Mouse (Mus musculus) stomach, postnatal 0 days (tissue): ENCODE results near the gene Naf1.

Experiments
- CTCF ChIP-seq: IDR thresholded peaks from 2 replicates; pipeline ENCODE4 v1.5.1; 2016; ENCODE audit warnings: antibody characterized with exemption, low read depth, mild to moderate bottlenecking, moderate library complexity
- EP300 ChIP-seq: optimal IDR thresholded peaks from 2 replicates; pipeline ENCODE3; 2016; ENCODE audit warnings: antibody characterized with exemption

DNA sequence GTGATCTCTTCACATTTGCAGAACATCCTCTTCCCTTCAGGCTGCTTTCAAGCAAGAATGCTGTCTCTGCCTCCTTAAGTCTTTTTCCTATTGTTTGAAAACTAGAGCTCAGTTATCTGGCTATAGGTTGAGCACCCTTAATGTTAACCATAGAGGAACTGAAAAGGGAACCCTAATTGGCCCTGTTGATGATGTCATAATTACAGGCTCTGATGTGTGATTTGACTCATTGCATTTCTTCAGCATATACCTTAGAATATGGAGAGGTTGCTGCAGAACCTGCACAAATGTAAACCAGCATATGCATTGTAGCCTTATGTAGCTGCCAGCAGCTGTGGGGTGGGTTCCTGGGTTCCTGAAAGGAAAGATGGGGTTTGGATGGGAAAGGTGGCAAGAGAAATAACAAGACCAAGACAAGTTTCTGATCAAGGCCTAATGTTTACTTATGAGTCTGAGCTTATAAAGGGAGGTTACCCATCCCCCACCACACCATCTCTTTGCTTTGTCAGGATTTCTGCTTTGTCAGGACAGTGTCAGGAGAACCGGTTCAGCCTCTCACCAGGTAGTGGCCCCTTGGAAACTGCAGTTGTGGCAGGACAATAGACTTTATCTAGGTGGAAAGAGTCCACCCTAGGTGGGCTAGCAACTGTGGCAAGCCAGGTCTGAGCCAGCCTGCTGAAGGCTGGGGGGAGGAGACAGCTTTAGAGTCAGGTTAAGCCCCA lies 9.4 kb downstream of the Naf1 start:
- no peak for TF ChIP-seq EP300
- TF ChIP-seq CTCF: no peak
